37 mouse cellular contexts compared by ENCODE assay signal in genomic region chr11:70080803-70081590, GRCm38 (mm10). TPM values are rescaled to one million over a fixed set of nuclear protein-coding genes. Genes with fewer than 3 reads are reported as not detected.
DNase-seq lines count a peak whose midpoint lies in the region; ATAC-seq lines count a peak whose summit lies in the region.
"Had no signal": no experiment of that assay in that cellular context is flagged by ENCODE, and none has a peak within 500 bp of the region (broad histone marks: within the 10 kb centered on the region; RNA-seq: fewer than 3 reads in every experiment).

No protein-coding gene starts in this region.

- H3K4me1 ChIP-seq in hindbrain, embryonic 14.5 days (replicated peaks; ENCODE audit: control insufficient read depth, insufficient read depth, low read length): no peaks in the 10 kb centered on the region
- H3K4me1 ChIP-seq: embryonic facial prominence, embryonic 13.5 days; forebrain, embryonic 10.5 days; heart, embryonic 15.5 days; hindbrain, embryonic 13.5 days; kidney, embryonic 15.5 days; midbrain, embryonic 13.5 days; neural tube, embryonic 15.5 days had no signal

- ATAC-seq in common myeloid progenitor, adult 5-6 weeks (replicated peaks; ENCODE audit: low read depth, poor library complexity, severe bottlenecking): peak; percentile 55
- no peak for ATAC-seq in hindbrain, embryonic 14.5 days (ENCODE audit: low FRiP score)
- ATAC-seq: forebrain, embryonic 16.5 days; inflammation-experienced regulatory T-cells, adult 6 months; lung, postnatal 0 days; midbrain, embryonic 13.5 days had no signal

- no peak overlapping the region for H3K27ac ChIP-seq in hindbrain, embryonic 14.5 days
- H3K27ac ChIP-seq: embryonic facial prominence, embryonic 13.5 days; forebrain, embryonic 10.5 days; gastrocnemius, adult 2 months; heart, embryonic 15.5 days; hindbrain, embryonic 13.5 days; kidney, embryonic 15.5 days; limb, embryonic 15.5 days; liver, embryonic 13.5 days; macrophage; midbrain, embryonic 13.5 days; neural tube, embryonic 15.5 days had no signal

- H3K9ac ChIP-seq in hindbrain, embryonic 14.5 days: no peak overlapping the region
- H3K9ac ChIP-seq: embryonic facial prominence, embryonic 13.5 days; heart, embryonic 15.5 days; hindbrain, embryonic 13.5 days; kidney, embryonic 15.5 days; limb, embryonic 15.5 days; liver, embryonic 13.5 days; midbrain, embryonic 13.5 days; neural tube, embryonic 15.5 days had no signal

- H3K9me3 ChIP-seq in hindbrain, embryonic 14.5 days (ENCODE audit: control insufficient read depth, low read length): no peaks in the 10 kb centered on the region
- H3K9me3 ChIP-seq: embryonic facial prominence, embryonic 13.5 days; forebrain, embryonic 10.5 days; heart, embryonic 15.5 days; hindbrain, embryonic 13.5 days; kidney, embryonic 15.5 days; limb, embryonic 15.5 days; liver, embryonic 13.5 days; midbrain, embryonic 13.5 days; neural tube, embryonic 15.5 days had no signal

- WGBS in hindbrain, embryonic 14.5 days: 83% methylated on average over 15 of the region's 15 CpGs

- no peak overlapping the region for H3K4me3 ChIP-seq in hindbrain, embryonic 14.5 days (replicated peaks; ENCODE audit: low read length)
- H3K4me3 ChIP-seq: embryonic facial prominence, embryonic 13.5 days; forebrain, embryonic 10.5 days; gastrocnemius, adult 2 months; heart, embryonic 15.5 days; hindbrain, embryonic 13.5 days; kidney, embryonic 15.5 days; limb, embryonic 15.5 days; liver, embryonic 13.5 days; midbrain, embryonic 13.5 days; neural tube, embryonic 15.5 days had no signal

- H3K4me2 ChIP-seq in hindbrain, embryonic 14.5 days (replicated peaks): no peak overlapping the region
- H3K4me2 ChIP-seq: embryonic facial prominence, embryonic 13.5 days; heart, embryonic 15.5 days; hindbrain, embryonic 13.5 days; kidney, embryonic 15.5 days; limb, embryonic 15.5 days; liver, embryonic 13.5 days; midbrain, embryonic 13.5 days; neural tube, embryonic 15.5 days had no signal

- H3K27me3 ChIP-seq in hindbrain, embryonic 14.5 days (ENCODE audit: control insufficient read depth, insufficient read depth, low read length): no peaks in the 10 kb centered on the region
- H3K27me3 ChIP-seq: embryonic facial prominence, embryonic 13.5 days; heart, embryonic 15.5 days; hindbrain, embryonic 13.5 days; limb, embryonic 15.5 days; midbrain, embryonic 13.5 days; neural tube, embryonic 15.5 days had no signal

- no peaks in the 10 kb centered on the region for H3K36me3 ChIP-seq in hindbrain, embryonic 14.5 days (replicated peaks; ENCODE audit: control insufficient read depth, insufficient read depth)
- H3K36me3 ChIP-seq: embryonic facial prominence, embryonic 13.5 days; forebrain, embryonic 10.5 days; heart, embryonic 15.5 days; hindbrain, embryonic 13.5 days; kidney, embryonic 15.5 days; limb, embryonic 15.5 days; liver, embryonic 13.5 days; midbrain, embryonic 13.5 days; neural tube, embryonic 15.5 days had no signal

- peak; percentile 21 for DNase-seq in CD4-positive helper T cell, adult 2 months (ENCODE audit: low read depth, low spot score)
- peak; percentile 5 to 16 for DNase-seq in natural killer cell, adult 2 months (ENCODE audit: low spot score in 2 of 2)
- DNase-seq in thymus, postnatal 14 days: peak; percentile 18
- no peak for DNase-seq in testis, postnatal 10 days (ENCODE audit: low spot score)
- no peak for DNase-seq in layer of hippocampus, postnatal 25 days (ENCODE audit: extremely low spot score in 1 of 2, low spot score in 1 of 2)
- DNase-seq in hindbrain, embryonic 14.5 days (ENCODE audit: low spot score): no peak
- no peak for DNase-seq in kidney, postnatal 36 days
- DNase-seq: adrenal gland, adult 2 months; adrenal gland, postnatal 36 days; cerebellum, adult 9-10 months; cerebellum, postnatal 36 days; embryo, embryonic 11 days; gastrocnemius, adult 2 months; heart, postnatal 36 days; kidney, adult 11 months; kidney, postnatal 4 days; layer of hippocampus, postnatal 36 days; left cerebral cortex, postnatal 4 days; liver, embryonic 13.5 days; lung, adult 18-20 months; right cerebral cortex, postnatal 4 days had no signal

RNA-seq across cellular contexts. Expression of gene Asgr2, which starts 11.4 kb away (rescaled TPM):
- total RNA-seq in common myeloid progenitor, adult 5-6 weeks (2017): not detected in 2 replicates
- total RNA-seq in layer of hippocampus, postnatal 25 days (2021): not detected
- polyA plus RNA-seq in hindbrain, embryonic 14.5 days (2014; fragmentation: Nextera tagmentation; extraction: Ambion mirVana): not detected in 2 replicates
- total RNA-seq: heart, postnatal 36 days; layer of hippocampus, postnatal 36 days; left cerebral cortex, postnatal 4 days; megakaryocyte-erythroid progenitor cell, adult 5-6 weeks had no signal
- polyA plus RNA-seq: activated CD4-positive, CD25-positive, alpha-beta regulatory T cell, adult 4 months; embryonic facial prominence, embryonic 13.5 days; forebrain, embryonic 10.5 days; forebrain, embryonic 16.5 days; heart, embryonic 15.5 days; hindbrain, embryonic 13.5 days; inflammation-experienced regulatory T-cells, adult 6 months; lung, postnatal 0 days; midbrain, embryonic 13.5 days; neural tube, embryonic 15.5 days had no signal

RNA-seq across cellular contexts. Expression of gene Asgr1, which starts 27.1 kb away (rescaled TPM):
- total RNA-seq in common myeloid progenitor, adult 5-6 weeks (2017): 0.82 TPM in 1 of 2 replicates, not detected in the other
- under 1 TPM; 0.73 to 0.74 TPM for total RNA-seq in layer of hippocampus, postnatal 25 days (2021)
- 2.4 and 4.1 TPM in 2 replicates for polyA plus RNA-seq in hindbrain, embryonic 14.5 days (2014; fragmentation: Nextera tagmentation; extraction: Ambion mirVana)
- total RNA-seq: gastrocnemius, adult 2 months; heart, postnatal 36 days; megakaryocyte-erythroid progenitor cell, adult 5-6 weeks had no signal
- polyA plus RNA-seq: activated CD4-positive, CD25-positive, alpha-beta regulatory T cell, adult 4 months; heart, embryonic 15.5 days; inflammation-experienced regulatory T-cells, adult 6 months; macrophage; spleen, adult 2 months had no signal

RNA-seq across cellular contexts. Expression of gene Mgl2, which starts 49.1 kb away (rescaled TPM):
- 1.1 and 1.5 TPM in 2 replicates for total RNA-seq in common myeloid progenitor, adult 5-6 weeks (2017)
- under 1 TPM; 0.38 to 0.49 TPM for total RNA-seq in layer of hippocampus, postnatal 25 days (2021)
- 0.93 and 1.1 TPM in 2 replicates for polyA plus RNA-seq in hindbrain, embryonic 14.5 days (2014; fragmentation: Nextera tagmentation; extraction: Ambion mirVana)
- total RNA-seq: megakaryocyte-erythroid progenitor cell, adult 5-6 weeks had no signal
- polyA plus RNA-seq: forebrain, embryonic 10.5 days; inflammation-experienced regulatory T-cells, adult 6 months had no signal

Comparison
In these comparisons a context has a peak if more than half of its experiments do, and no peak if none do; other contexts are left out.
1. DNase-seq: peak in CD4-positive helper T cell, adult 2 months (single experiment), natural killer cell, adult 2 months (2 of 2) and thymus, postnatal 14 days (single experiment); none in testis, postnatal 10 days (single experiment), layer of hippocampus, postnatal 25 days (0 of 2), hindbrain, embryonic 14.5 days (single experiment) and kidney, postnatal 36 days (0 of 2).